Mouse (Mus musculus) lung, embryonic 15.5 days (tissue): ENCODE data around the gene Map3k13. TPM values are rescaled to one million over a fixed set of nuclear protein-coding genes. Genes with fewer than 3 reads are reported as not detected.
A peak's percentile ranks its signal among the peaks of the same experiment; 100 is the strongest.
"Not testable (repeated sequence)": the region's sequence is repeated elsewhere in the genome, so short reads cannot be mapped to it uniquely, and the experiment has no call there.

Experiments used
- ATAC-seq: fragments of 200-750 bp; cut with Nextera tagmentation; 2 replicates; pipeline ENCODE4 v1.8.0; 2017; ENCODE audit warnings: moderate number of reproducible peaks, borderline replicate concordance; ENCODE audit not compliant: low FRiP score, low TSS enrichment; ENCODE audit errors: extremely low read depth
- H3K27ac ChIP-seq: fragments of 300-500 bp; sonication (generic); 2 replicates; pipeline ENCODE4 v1.5.1; 2015; ENCODE audit warnings: moderate library complexity, mild to moderate bottlenecking, inconsistent platforms
- H3K27me3 ChIP-seq: fragments of 300-500 bp; sonication (generic); 2 replicates; pipeline ENCODE4 v1.6.1; 2015; ENCODE audit warnings: inconsistent platforms
- H3K36me3 ChIP-seq: fragments of 300-500 bp; sonication (generic); 2 replicates; pipeline ENCODE4 v1.6.1; 2015; ENCODE audit warnings: inconsistent platforms
- H3K4me1 ChIP-seq: fragments of 300-500 bp; sonication (generic); 2 replicates; pipeline ENCODE4 v1.6.1; 2015; ENCODE audit warnings: inconsistent platforms
- H3K4me2 ChIP-seq: fragments of 300-500 bp; sonication (generic); 2 replicates; pipeline ENCODE4 v1.6.1; 2015; ENCODE audit warnings: inconsistent platforms, mild to moderate bottlenecking, moderate library complexity
- H3K4me3 ChIP-seq: fragments of 300-500 bp; sonication (generic); 2 replicates; pipeline ENCODE4 v1.5.1; 2015; ENCODE audit warnings: mild to moderate bottlenecking, inconsistent platforms
- H3K9ac ChIP-seq: fragments of 300-500 bp; sonication (generic); 2 replicates; pipeline ENCODE4 v1.6.1; 2015; ENCODE audit warnings: inconsistent platforms
- H3K9me3 ChIP-seq: fragments of 300-500 bp; sonication (generic); 2 replicates; pipeline ENCODE4 v1.6.1; 2016; ENCODE audit warnings: inconsistent platforms
- WGBS: fragments of 180-500 bp; shearing (Covaris S2); methylation state at CpG from one replicate; pipeline ENCODE4 v1.1.7; 2015; 5-methylcytosine and 5-hydroxymethylcytosine counted together
- polyA plus RNA-seq: library from polyadenylated mRNA; unstranded; fragments of >200 nt; fragmentation: Nextera tagmentation; extraction: Ambion mirVana; gene quantifications from 2 replicates; pipeline ENCODE4 v1.2.1, GENCODE M21; 2015

Gene Map3k13
- polyA plus RNA-seq, 1 experiment from 2014 or later, result 0.56 TPM

- WGBS, result 7% methylated on average over 28 of the region's 28 CpGs
- Histone ChIP-seq H3K4me2 (peak within 1 kb of the TSS; percentile 74), H3K27ac (no peak within 1 kb of the TSS), H3K27me3 (no peaks in the 10 kb centered on the region), H3K4me1 (0 out of 2 replicates have a peak, but pooled peaks cover 5% of the 10 kb centered on the region), H3K36me3 (no peaks in the 10 kb centered on the region), H3K4me3 (peak within 1 kb of the TSS; percentile 57), H3K9me3 (no peaks in the 10 kb centered on the region), H3K9ac (peak within 1 kb of the TSS; percentile 46)
- ATAC-seq, result peak; percentile 97
These were observed 6.4 kb upstream of the Map3k13 start, which contains the start of gene Ehhadh for GRCm38 (mm10) chr16:21787516-21788353. Gene Ehhadh, minus strand, starts transcription at chr16:21787807.

DNA sequence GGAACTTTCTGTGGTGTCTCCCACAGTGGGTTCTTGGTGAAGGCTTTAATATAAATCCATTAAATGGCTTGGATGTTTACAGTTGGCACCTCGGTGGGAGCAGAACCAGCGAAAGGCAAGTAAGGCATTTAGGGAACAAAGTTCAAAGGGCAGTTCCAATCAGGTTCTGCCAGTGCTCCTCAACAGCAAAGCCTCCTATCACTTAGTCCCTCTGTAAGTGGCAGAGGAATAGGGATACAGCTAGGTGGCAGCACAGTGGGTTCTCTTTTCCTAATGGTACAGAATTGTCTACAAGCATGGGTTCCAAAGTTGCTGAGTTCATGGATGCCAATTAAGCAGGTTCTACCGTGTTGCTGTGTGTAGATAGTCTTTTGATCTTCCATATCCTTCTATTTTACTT, 5.6 kb upstream of the Map3k13 start:
- H3K4me2 ChIP-seq, result no peak overlapping the region
- no peak overlapping the region for H3K4me3 ChIP-seq
- no peaks in the 10 kb centered on the region for H3K9me3 ChIP-seq
- no peak overlapping the region for H3K9ac ChIP-seq
- H3K27ac ChIP-seq, result no peak overlapping the region
- ATAC-seq, result no peak
- WGBS, result 42% methylated on average over 3 of the region's 3 CpGs
- H3K27me3 ChIP-seq, result no peaks in the 10 kb centered on the region
- no peaks in the 10 kb centered on the region for H3K36me3 ChIP-seq
- peaks cover 8% of the 10 kb centered on the region; the same call in 1 of the 2 replicates for H3K4me1 ChIP-seq

- ATAC-seq, result no peak
- Histone ChIP-seq H3K4me2 (no peak overlapping the region), H3K4me3 (no peak overlapping the region), H3K36me3 (no peaks in the 10 kb centered on the region), H3K27ac (no peak overlapping the region), H3K4me1 (peaks cover 10% of the 10 kb centered on the region; the same call in 1 of the 2 replicates), H3K9me3 (no peaks in the 10 kb centered on the region), H3K9ac (no peak overlapping the region), H3K27me3 (no peaks in the 10 kb centered on the region)
- 68% methylated on average over 2 of the region's 2 CpGs for WGBS
These were observed 5.0 kb upstream of the Map3k13 start for GRCm38 (mm10) chr16:21789180-21789579.

DNA sequence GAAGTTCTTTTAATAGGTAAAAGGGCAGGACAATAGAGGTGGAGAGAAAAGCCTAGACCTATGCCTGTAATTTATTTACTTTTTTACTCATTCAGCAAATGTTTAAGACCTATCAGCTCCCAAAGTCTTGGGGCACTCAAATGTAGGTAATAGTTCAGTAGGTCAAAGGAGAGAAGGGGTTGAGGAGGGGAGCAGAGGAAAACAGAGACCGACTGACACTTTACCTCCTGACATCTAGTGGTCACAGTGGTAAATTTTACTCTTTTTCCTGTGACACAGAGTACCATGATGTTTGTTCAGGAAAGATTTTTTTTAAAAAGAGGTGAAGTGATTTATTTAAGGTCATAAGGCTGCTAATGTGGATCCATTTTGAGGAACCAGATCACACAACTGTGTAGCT, 3.7 kb upstream of the Map3k13 start:
- no peaks in the 10 kb centered on the region for H3K27me3 ChIP-seq

DNA sequence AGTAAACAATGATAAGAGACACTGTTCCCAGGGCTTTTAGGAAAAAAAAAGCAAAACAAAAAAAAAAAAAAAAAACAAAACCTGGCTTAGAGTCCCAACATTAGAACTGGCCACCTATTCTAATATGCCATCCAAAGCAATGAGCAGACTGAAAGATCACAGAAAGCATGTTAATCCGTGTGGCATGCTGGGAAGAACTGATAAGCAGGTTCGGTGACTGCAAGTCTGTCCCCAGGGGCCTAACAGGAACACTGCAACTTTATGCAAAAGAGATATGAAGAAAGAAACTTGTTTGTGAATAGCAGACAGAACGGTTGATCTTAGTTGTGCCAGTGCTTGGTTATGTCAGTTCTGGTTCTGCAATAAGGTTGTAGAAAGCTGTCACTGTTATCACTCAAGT, 2.4 kb upstream of the Map3k13 start:
- no peak for ATAC-seq
- Histone ChIP-seq H3K9me3 (no peaks in the 10 kb centered on the region), H3K4me1 (peaks cover 14% of the 10 kb centered on the region), H3K4me2 (no peak overlapping the region), H3K27me3 (no peaks in the 10 kb centered on the region), H3K4me3 (no peak overlapping the region), H3K27ac (no peak overlapping the region), H3K36me3 (no peaks in the 10 kb centered on the region), H3K9ac (no peak overlapping the region)
- 51% methylated on average over 3 of the region's 3 CpGs for WGBS

More for the DNA sequence above, 3.7 kb upstream of the Map3k13 start:
- 9% methylated on average over 1 of the region's 1 CpGs for WGBS
- Histone ChIP-seq H3K27ac (no peak overlapping the region), H3K9ac (no peak overlapping the region), H3K9me3 (no peaks in the 10 kb centered on the region), H3K4me2 (no peak overlapping the region), H3K4me3 (no peak overlapping the region), H3K4me1 (peaks cover 14% of the 10 kb centered on the region), H3K36me3 (no peaks in the 10 kb centered on the region)
- no peak for ATAC-seq

DNA sequence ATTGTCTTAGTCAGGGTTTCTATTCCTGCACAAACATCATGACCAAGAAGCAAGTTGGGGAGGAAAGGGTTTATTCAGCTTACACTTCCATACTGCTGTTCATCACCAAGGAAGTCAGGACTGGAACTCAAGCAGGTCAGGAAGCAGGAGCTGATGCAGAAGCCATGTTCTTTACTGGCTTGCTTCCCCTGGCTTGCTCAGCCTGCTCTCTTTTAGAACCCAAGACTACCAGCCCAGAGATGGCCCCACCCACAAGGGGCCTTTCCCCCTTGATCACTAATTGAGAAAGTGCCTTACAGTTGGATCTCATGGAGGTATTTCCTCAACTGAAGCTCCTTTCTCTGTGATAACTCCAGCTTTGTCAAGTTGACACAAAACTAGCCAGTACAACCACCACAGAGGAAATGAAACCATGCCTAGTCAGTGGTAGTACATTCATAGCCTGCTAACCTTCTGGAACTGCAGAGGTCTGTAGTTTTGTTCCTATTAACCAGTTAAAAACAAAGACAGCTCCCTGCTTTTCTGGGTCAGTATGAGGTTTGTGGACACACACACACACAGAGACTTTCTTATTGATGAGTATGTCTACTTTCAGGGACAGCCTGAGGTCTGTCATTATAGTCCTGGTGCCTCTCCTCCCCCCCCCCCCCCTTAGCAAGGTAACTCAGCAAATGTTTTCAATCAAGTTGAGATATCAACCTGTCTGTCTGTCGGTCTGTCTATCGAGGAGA, 901 bp upstream of the Map3k13 start:
- Histone ChIP-seq H3K4me2 (peak overlapping the region; percentile 86), H3K4me3 (peak overlapping the region; percentile 70)
- WGBS, result 34% methylated on average over 2 of the region's 2 CpGs
- ATAC-seq, H3K27me3 ChIP-seq, H3K4me1 ChIP-seq, H3K9ac ChIP-seq, H3K9me3 ChIP-seq, H3K27ac ChIP-seq, H3K36me3 ChIP-seq: not testable (repeated sequence)

GRCm38 (mm10) chr16:21794697-21795045, 525 bp downstream of the Map3k13 start:
- WGBS, result 2% methylated on average over 14 of the region's 14 CpGs
- Histone ChIP-seq H3K9me3 (no peaks in the 10 kb centered on the region), H3K4me3 (peak overlapping the region; percentile 70), H3K27me3 (no peaks in the 10 kb centered on the region), H3K4me2 (peak overlapping the region; percentile 86), H3K4me1 (peaks cover 9% of the 10 kb centered on the region), H3K36me3 (no peaks in the 10 kb centered on the region), H3K9ac (peak overlapping the region; percentile 63), H3K27ac (peak overlapping the region; percentile 80)
- peak; percentile 21; the same call in 1 of the 2 replicates for ATAC-seq

GRCm38 (mm10) chr16:21795071-21795470, 925 bp downstream of the Map3k13 start:
- Histone ChIP-seq H3K36me3 (no peaks in the 10 kb centered on the region), H3K4me2 (peak overlapping the region; percentile 86), H3K27ac (no peak overlapping the region), H3K27me3 (no peaks in the 10 kb centered on the region), H3K4me3 (peak overlapping the region; percentile 70), H3K4me1 (peaks cover 9% of the 10 kb centered on the region), H3K9ac (peak overlapping the region; percentile 63), H3K9me3 (no peaks in the 10 kb centered on the region)
- WGBS, result 19% methylated on average over 5 of the region's 5 CpGs
- ATAC-seq, result no peak

- ATAC-seq, result no peak
- no peak overlapping the region for H3K27ac ChIP-seq
- no peak overlapping the region for H3K4me2 ChIP-seq
- no peak overlapping the region for H3K9ac ChIP-seq
- WGBS, result 82% methylated on average over 1 of the region's 1 CpGs
- no peaks in the 10 kb centered on the region for H3K27me3 ChIP-seq
- peaks cover 12% of the 10 kb centered on the region; the same call in 1 of the 2 replicates for H3K36me3 ChIP-seq
- H3K4me1 ChIP-seq, result no peaks in the 10 kb centered on the region
- no peak overlapping the region for H3K4me3 ChIP-seq
- no peaks in the 10 kb centered on the region for H3K9me3 ChIP-seq
These were observed 10.1 kb downstream of the Map3k13 start for GRCm38 (mm10) chr16:21804258-21804657.

GRCm38 (mm10) chr16:21806892-21807291, 12.7 kb downstream of the Map3k13 start:
- no peak for ATAC-seq
- peaks cover 9% of the 10 kb centered on the region; the same call in 1 of the 2 replicates for H3K36me3 ChIP-seq
- 74% methylated on average over 1 of the region's 1 CpGs for WGBS
- no peak overlapping the region for H3K9ac ChIP-seq
- no peaks in the 10 kb centered on the region for H3K27me3 ChIP-seq
- H3K4me3 ChIP-seq, result no peak overlapping the region
- H3K9me3 ChIP-seq, result no peaks in the 10 kb centered on the region
- no peak overlapping the region for H3K27ac ChIP-seq
- no peaks in the 10 kb centered on the region for H3K4me1 ChIP-seq
- H3K4me2 ChIP-seq, result no peak overlapping the region

DNA sequence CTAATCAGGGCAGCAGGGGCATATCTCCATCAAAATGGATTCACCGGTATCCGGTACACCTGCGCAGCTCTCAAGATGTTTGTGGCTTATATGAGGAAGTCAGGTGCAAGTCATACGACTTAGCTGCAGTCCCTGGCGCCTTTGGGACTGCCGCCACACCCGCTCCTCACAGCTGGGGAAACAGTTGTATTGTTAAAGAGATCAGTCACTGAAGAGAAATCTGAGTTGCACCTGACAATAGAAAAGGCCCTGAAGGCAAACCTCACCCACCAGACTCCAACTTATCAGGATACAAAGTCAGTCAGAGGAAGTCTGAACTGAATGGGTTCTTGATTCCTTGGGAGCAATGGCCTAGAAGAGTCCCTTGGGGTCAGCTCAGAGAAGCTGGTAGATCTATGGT, 13.6 kb downstream of the Map3k13 start:
- H3K9me3 ChIP-seq, ATAC-seq, H3K27ac ChIP-seq, H3K4me3 ChIP-seq, H3K9ac ChIP-seq, H3K4me1 ChIP-seq, H3K27me3 ChIP-seq, H3K4me2 ChIP-seq, H3K36me3 ChIP-seq: not testable (repeated sequence)
- WGBS, result 85% methylated on average over 7 of the region's 7 CpGs
